Mouse (Mus musculus) regulatory T cell (primary cell): Measurements from ENCODE around the gene Tpst1.
"Not testable (repeated sequence)": the region's sequence is repeated elsewhere in the genome, so short reads cannot be mapped to it uniquely, and the experiment has no call there.

Source experiments
- in situ Hi-C: fragments of 300-600 bp; cut with MboI, MseI; formaldehyde crosslinking; loops from one replicate; pipeline ENCODE4 v1.15.1; 2025; ENCODE audit warnings: high pct_unique_total_duplicates

Tpst1 gene

GRCm38 (mm10) chr5:130073026-130073425, at the start of gene Tpst1:
Tpst1 (plus strand) TSS chr5:130073326.
- in situ Hi-C loops: no loop called here

DNA sequence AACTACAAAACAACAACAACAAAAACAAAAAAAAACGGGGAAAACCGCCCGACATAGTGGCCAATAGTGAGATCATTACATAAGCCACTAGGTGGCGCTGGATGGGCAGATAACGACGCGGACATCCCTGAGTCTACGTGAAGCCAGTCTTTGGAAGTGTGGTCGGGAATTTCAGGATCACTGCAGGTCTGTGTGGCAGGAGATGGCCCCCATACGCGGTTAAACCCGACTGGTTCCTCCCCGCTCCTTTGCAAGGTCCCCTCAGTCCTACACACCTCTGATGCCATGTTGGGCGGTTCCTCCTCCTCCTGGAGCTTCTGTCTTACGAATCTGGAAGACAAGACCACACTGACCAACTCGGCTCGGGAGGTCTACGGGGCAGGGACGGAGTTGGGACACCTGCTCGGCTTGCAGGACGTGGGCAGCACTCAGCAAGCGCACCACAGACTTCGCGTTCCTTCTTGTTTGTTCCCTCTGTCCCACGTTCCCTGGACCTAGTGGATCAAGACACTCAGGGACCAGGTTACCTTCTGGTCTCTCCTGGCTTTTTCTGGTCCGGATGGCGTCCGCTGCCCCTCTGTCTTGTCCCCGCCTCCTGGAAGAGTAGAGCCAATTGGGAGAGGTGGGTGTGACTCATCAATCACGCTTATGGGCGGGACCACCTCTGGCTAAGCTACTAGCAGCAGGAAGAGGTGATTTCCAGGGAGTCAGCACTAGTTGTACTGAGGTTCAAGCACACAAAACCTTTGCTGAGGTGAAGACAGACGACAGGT, 49.2 kb upstream of the Tpst1 start:
- in situ Hi-C loops: no loop called here

DNA sequence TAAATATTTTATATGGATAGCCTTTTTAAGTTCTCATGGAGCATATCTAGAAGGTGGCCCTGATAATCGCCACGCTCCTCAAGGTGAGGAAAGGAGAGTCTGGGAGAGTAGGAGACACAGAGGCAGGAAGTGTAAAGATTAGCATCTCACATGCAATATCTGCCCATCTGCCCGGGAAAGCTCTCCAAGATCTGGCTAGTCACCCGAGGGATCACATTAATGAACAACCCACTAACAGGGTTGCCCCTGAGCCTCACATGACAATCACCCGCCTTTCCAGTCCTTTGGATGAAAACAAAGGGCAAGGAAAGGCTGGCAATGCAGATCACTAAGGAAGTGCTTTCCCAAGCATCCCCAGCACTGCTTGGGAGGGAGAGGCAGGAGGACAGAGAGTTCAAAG, 46.0 kb upstream of the Tpst1 start:
- in situ Hi-C loops: no loop called here

- in situ Hi-C loops: no loop called here
Observed at GRCm38 (mm10) chr5:130027696-130028095, 45.4 kb upstream of the Tpst1 start.

- in situ Hi-C loops: no loop called here
Observed at GRCm38 (mm10) chr5:130029142-130029897, 43.8 kb upstream of the Tpst1 start, which contains the start of the genes Asl and Crcp. Asl (minus strand) TSS chr5:130029247. Crcp (plus strand) TSS chr5:130029290.

DNA sequence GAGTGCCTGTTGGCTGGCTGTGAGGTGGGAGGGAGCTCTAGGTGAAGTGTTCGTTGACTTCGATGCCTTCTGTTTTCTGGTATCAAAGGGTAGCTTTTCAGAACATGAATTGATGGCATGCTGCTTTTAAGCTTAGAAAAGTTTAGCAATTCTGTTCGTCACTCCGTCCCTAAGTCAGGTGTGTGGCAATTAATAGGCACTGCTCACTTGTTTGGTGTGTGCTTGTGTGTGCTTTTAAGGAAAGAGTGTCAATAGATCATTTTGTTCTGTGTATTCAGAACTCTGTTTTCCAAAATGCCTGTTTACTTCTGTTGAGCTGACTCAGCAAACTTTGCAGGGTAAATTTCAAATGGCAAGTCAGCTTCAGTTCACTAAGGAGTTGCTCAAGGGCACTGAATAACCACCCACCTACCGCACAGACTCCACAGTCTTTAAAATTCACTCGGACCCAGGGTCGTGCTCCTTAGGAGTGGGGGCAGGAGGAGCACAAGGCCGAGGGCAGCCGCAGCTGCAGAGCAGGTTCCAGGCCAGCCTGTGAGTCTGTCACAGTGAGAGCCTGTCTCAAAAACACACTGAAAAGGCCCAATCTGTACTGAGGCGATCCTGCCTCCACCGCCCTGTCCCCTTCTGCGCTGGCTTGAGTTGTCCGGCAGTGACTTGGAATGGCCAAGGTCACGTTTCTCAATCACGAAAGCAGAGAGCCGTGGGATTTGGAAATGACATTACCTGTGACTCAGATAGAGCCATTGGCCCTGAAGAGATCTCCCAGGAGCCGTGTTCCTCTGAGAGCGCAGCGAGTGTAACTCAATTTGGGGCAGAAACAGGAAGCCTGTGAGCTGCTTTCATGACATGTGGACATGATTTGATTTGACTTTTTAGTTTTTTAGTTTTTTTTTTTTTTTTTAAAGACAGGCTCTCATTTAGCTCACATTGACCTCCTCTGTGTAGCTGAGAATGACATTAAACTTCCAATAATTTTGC, 41.4 kb upstream of the Tpst1 start:
- in situ Hi-C loops: no loop called here

GRCm38 (mm10) chr5:130033869-130034268, 39.3 kb upstream of the Tpst1 start:
- in situ Hi-C loops: no loop called here

GRCm38 (mm10) chr5:130036300-130036699, 36.8 kb upstream of the Tpst1 start:
- in situ Hi-C loops: not testable (repeated sequence)

DNA sequence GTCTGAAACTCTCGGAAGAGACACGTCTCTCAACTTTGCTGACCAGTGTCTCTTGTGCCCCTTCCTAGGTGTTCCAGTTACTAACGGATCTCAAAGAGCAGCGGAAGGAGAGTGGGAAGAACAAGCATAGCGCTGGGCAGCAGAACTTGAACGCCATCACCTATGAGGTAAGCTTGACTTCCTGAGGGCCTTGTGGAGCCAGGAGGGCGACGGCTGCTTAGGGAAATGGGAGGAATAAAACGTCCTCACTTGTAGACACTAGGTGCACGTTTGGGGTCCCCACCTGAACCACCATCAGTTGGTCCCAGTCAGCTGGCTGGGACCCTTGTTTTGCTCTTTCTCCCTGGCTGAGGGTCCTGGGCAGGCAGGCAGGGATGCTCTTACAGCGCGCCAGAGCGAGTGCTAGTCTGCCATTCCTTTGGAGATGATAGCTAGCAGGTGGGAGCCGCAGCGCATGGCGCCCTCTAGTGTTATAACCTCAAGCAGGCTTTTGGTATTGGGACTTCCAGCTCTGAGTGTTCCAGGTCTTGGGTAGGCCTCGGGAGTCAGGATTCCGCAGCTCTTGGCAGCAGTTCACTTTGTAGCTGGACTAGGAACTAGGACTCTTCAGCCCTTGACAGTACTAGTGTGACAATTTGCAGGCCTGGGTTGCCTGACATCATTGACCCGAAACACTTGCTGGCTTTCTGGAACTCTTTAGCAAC, 35.2 kb upstream of the Tpst1 start:
- in situ Hi-C loops: no loop called here

DNA sequence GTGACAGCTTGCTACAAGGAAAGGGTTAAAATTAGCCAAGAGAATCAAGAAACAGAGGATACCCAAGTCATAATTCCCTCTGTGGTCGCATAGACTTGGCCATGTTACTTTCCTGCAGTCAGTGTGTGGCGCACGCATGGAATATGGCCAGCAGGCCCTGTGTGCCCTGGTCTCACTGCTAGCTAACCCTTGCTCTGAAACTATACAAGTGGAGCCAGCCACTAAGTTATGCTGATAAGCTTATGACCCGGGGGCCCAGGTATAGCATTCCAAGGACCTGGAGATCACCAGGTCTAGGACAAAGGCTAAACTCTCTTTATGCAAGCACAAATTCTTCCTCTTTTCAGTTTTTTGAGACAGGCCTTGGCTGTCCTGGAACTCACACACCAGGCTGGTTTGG, 32.3 kb upstream of the Tpst1 start:
- in situ Hi-C loops: no loop called here

DNA sequence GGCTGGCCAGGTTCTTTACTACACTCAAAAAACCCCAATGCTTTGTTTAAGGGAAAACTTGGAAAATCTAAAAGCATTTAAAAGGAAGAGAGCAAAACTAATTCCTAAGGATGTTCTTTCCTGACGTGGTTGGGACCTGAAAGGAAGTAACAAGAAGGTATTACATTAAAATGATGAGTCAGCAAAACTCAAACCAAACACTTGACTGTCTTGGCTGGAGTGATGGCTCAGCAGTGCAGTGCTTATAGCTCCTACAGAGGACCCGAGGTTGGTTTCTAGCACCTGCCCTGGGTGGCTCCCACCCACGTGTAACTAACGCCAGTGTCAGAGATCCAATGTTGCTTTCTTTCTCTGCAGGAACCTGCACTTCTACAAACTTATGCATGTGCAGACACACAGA, 31.9 kb upstream of the Tpst1 start:
- in situ Hi-C loops: no loop called here

DNA sequence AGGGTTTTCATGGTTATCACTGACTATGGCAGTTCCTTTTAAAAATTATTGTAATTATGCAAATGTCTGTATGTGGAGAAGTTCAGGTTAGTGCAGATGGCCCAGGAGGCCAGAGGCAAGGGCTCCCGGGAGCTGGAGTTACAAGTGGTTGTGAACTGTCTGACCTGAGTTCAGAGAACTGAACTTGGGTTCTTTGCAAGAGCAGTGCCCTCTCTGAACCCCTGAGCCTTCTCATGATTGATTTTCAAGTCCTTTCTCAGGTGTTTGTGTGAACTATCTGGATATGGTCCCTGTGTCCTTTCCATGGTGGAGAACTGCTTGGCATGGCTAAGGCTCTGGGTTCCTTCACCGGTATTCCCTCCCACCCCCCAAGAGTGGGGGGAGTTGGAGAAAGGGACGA, 29.4 kb upstream of the Tpst1 start:
- in situ Hi-C loops: no loop called here

- in situ Hi-C loops: no loop called here
Observed at GRCm38 (mm10) chr5:130044201-130044695, 28.9 kb upstream of the Tpst1 start.

DNA sequence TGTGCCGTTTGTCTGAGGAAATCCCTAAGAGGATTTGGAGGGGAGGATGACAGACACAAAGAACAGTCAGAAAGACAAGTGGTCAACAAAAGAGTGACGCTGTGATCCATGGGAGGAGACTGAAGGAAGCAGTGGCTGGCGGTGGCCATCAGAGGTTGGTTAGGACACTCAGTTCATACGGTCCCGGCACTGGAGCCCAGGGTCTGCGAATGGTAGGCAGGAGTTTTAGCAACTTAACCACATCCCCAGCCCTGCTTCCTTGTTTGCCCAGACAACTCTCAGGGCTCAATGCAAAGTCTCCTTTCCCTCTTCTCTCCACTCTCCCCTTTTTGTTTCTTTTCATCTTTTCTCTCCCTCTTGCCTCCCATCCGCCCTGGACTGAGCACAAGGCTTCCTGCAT, 27.0 kb upstream of the Tpst1 start:
- in situ Hi-C loops: no loop called here

DNA sequence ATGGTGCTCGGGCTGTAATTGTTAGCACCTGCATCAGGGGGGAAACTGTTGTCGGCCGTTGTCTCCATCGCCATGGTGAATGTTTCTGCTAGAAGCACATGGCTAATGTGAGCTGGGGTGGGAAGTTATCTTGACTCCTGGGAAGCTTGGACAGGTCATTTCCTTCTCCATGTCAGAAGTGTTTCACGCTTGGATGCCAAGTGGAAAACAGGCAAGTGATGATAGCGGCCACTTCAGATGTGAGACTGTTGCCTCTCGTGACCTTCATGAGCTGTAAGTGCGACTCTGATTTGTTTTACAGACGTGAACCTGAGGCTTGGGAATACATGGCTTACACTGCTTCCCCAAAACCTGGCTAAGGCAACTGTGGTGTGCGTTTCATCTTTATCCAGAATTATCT, 26.5 kb upstream of the Tpst1 start:
- in situ Hi-C loops: no loop called here

- in situ Hi-C loops: no loop called here
Observed at GRCm38 (mm10) chr5:130047013-130047412, 26.1 kb upstream of the Tpst1 start.

- in situ Hi-C loops: no loop called here
Observed at GRCm38 (mm10) chr5:130048786-130049520, 24.2 kb upstream of the Tpst1 start.

DNA sequence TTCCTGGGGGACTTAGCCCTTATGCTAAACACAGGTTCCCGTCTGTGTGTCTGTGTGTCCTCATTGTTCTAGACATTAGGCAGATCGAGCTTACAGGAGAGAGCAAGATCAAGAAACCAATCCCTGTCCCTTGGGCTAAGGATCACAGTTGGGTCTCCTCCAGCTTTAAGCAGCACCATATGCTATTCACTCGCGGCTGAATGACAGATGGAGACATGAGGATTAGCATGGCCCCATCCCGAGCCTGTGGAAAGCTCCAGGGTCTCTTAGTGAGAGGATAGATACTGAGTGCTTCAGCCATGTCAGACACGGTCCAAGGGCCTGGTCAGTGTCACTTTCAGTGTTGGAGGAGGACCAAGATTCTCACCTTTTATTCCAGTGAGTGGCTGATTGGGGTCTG, 22.7 kb upstream of the Tpst1 start:
- in situ Hi-C loops: no loop called here

DNA sequence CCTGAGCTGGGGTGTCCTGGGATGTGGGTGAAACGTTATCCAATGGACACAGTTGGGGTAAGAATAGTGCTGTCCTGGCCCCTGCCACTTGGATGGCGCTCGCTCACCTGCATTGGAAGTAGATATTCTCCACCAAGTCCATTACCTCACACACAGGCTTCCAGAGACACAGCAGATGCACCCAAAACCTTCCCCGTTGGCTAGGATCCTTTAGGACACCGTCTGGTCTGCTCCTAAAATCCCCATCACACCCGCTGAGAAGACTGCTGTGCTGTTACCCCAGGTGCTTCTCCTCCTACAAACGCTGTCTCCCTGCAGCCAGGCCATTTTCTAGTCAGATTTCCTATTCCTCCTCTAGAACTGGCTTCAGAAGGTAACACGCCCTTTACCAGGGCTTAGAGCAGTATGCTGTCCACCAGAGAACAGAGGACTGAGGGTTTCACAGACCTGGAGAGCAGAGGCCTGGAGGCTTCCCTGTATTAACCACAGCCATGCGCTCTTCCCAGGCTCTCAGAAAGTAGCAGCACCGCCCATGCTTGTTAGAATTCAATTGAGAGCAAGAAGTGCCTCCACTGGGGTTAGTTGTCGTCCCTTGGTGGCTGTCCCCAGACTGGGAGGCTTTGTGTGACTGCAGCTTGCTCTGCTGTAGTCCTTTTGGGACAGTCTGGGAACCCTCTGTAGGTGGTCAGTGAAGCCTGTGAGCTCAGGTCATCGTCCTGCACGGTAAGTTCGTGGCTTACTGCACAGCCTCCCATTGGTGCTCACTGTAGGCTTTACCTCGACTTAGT, 21.9 kb upstream of the Tpst1 start:
- in situ Hi-C loops: no loop called here

GRCm38 (mm10) chr5:130052510-130052909, 20.6 kb upstream of the Tpst1 start:
- in situ Hi-C loops: no loop called here
